Mouse (Mus musculus) left cerebral cortex, postnatal 36 days (tissue): ENCODE results near the gene Arnt2. TPM values are rescaled to one million over a fixed set of nuclear protein-coding genes. Genes with fewer than 3 reads are reported as not detected.

Experiments
- DNase-seq, 2 experiments: peaks; one replicate each; pipeline ENCODE4 v3.0.0; 2021 to 2022; ENCODE audit warnings: low spot score in 2 of 2, mixed read lengths in 1 of 2
- intact Hi-C: fragments of 180-260 bp; cut with DNase I; formaldehyde crosslinking; loops from one replicate; pipeline ENCODE4 v1.15.1; 2025
- total RNA-seq, 2 experiments: library from RNA; stranded (reverse); gene quantifications; 2 replicates each; pipeline ENCODE4 v1.2.3; 2021

The Arnt2 gene
- total RNA-seq, 2 experiments from 2014 or later: 224 to 265 TPM

GRCm38 (mm10) chr7:84315353-84316003 lies 94.5 kb downstream of the Arnt2 start:
- DNase-seq: no peak

GRCm38 (mm10) chr7:84314742-84315141 lies 95.2 kb downstream of the Arnt2 start:
- no peak for DNase-seq
- intact Hi-C loops: no loop called here

More at GRCm38 (mm10) chr7:84315353-84316003, 94.5 kb downstream of the Arnt2 start:
- intact Hi-C loops: no loop called here

GRCm38 (mm10) chr7:84311624-84312023 lies 98.4 kb downstream of the Arnt2 start:
- intact Hi-C loops: no loop called here
- DNase-seq: no peak

GRCm38 (mm10) chr7:84310909-84311311 lies 99.1 kb downstream of the Arnt2 start:
- intact Hi-C loops: no loop called here
- DNase-seq: no peak

- intact Hi-C loops: no loop called here
- no peak for DNase-seq
Observed at GRCm38 (mm10) chr7:84307329-84307925, 102.5 kb downstream of the Arnt2 start.

DNA sequence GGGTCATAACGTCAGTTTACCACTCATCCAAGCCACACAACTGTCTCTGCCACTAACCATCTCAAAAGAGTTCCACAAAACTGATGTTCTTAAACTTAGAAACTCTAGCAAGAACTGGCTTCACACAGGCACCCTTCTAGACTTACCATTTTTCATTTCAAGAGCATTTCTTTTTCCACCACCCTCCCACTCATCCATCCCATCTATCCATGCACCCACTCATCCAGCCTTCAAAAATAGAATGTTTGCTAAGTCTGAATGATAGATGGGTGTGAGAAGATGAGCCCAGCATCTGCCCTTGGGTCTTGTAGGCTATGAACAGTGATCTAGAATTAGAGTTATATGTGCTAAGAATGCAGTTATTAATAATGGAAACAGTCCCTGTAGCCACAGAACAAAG lies 109.7 kb downstream of the Arnt2 start:
- no peak for DNase-seq
- intact Hi-C loops: no loop called here

DNA sequence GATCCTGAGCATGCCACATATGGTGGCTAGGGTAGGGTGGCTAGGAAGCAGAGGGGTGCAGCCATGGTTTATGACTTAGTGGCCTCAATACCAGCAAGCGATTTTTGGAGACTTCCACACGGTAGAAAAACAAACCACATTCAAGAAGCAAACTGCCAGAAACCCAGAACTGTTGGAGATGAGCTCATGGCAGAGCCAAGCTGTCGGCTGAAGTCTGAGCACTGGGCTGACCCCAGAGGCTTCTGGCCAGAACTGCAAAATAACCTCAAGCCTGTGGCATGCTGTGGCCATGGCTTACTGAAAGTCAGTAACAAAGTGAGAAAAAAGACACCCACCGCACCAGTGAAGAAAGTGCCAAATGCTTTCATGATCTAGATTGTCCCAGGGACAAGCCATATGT lies 110.4 kb downstream of the Arnt2 start:
- DNase-seq: no peak
- intact Hi-C loops: no loop called here

DNA sequence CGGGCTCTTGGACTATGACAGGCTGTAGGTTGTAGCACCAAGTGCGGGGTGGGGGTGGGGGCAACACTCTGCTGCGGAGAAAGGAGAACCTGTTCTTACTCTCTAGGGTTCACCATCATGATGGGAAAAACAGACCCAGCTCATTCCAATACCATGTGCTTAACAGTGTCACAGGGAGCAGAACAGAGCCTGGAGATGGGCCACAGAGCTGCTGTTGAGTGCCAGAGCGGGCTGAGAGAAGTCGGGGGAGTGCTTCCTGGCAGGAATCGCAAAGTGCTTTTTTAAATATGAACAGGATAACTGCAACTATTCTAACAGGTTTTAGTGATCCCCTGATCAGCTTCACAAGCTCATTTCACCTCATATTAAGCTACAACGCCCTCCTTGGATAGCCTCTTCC lies 116.9 kb downstream of the Arnt2 start:
- intact Hi-C loops: loop anchor here (5.0 kb wide), 1 partner anchor 34 kb away; no protein-coding TSS in a partner anchor
- no peak for DNase-seq

- intact Hi-C loops: no loop called here
- DNase-seq: no peak
Observed at GRCm38 (mm10) chr7:84287226-84287587, 122.8 kb downstream of the Arnt2 start.

- no peak for DNase-seq
- intact Hi-C loops: no loop called here
Observed at GRCm38 (mm10) chr7:84286526-84287225, 123.3 kb downstream of the Arnt2 start.

DNA sequence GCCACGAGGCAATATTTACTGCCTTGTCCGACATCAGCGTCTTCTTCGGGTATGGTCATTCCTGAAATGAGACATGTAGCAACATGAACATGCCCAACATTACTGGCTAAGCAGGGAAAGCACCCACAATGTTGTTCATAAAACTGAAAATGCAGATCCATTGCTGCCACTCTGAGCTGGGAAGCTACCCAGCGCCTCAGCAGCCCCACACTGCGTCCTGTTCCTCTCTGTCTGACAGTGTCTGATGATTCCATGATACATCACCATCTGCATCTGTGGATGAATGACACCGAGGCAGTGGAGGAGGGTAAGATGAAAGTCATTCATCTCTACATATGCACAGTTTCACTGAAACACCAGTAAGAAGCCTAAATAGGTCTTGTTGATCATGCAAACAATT lies 124.2 kb downstream of the Arnt2 start:
- intact Hi-C loops: no loop called here

DNA sequence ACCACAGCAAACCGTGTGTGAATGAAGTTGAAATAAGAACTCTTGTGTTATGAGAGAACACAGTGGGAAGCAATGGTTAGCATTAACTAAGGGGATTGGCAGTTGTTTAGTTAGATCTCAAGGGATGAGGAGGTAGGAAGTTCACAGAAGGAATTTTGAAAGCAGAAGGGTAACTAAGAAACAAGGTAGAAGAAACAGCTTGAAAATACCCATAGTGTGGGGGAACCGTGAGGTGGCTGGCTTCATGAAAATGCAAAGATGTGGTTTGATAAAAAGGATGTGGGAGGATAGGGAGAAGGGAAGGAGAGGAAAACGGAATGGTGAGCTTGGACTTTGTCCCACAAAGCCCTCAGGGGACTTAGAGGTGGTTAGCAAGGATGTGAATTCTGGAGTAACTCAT lies 125.0 kb downstream of the Arnt2 start:
- intact Hi-C loops: loop anchor here (5.0 kb wide), 1 partner anchor 62 kb away; no protein-coding TSS in a partner anchor
- DNase-seq: no peak

More for the DNA sequence above, 124.2 kb downstream of the Arnt2 start:
- no peak for DNase-seq

DNA sequence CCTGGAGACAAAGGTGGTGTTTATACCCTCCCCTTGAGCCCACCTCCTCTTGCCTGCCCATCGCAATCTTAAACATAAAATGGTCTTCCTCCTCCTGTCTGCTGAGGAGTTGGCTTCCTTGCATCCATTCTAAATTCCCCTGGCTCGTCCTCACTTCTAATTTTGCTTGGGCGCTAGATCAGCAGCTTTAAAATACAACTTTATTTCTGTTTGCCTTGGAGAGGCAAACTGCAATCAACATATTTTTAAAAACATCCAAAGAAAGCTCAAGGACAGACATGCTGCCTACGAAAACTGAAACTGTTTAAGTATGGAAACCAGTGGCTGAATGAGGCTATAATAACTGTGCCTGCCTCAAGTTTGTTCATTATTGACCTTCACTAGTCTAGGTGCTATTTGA lies 127.7 kb downstream of the Arnt2 start:
- no peak for DNase-seq
- intact Hi-C loops: loop anchor here (5.0 kb wide), 1 partner anchor 65 kb away; no protein-coding TSS in a partner anchor

DNA sequence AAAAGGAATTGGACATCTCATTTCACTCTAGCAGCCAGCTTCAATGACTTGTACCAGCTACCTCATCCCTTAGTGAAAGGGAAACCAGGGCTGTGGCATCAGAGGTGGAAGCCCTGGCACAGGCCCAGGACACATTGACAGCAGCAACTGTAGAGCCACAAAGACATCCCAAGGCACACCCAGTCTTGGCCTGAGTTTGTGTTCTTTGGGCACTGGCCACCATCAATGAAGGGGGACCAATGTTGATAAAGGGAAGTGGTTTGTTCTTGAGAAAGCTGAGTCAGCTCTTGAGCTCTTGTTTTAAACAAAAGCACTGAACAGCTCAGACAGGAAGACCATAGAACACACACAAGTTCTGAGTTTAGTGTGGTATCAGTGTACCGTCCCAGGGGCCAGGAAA lies 130.7 kb downstream of the Arnt2 start:
- no peak for DNase-seq
- intact Hi-C loops: no loop called here

DNA sequence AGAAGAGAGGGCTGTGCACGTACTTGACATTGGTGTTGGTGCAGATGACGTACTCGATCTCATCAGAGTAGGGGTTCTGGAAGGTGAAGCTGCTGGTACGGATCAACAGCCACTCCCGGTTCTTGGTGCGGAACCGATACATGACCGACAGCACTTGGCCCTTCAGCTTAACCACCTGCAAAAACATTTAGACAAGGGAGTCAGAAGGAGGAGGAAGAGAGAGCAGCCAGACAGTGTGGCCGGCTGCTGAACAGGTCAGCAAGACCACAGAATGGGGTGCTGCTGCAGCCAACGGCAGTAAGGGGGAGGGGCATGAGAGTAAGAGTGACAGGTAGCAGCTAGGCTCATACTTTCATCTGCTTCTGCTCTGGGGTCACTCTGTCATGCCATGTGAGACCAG lies 134.7 kb downstream of the Arnt2 start:
- DNase-seq: no peak
- intact Hi-C loops: no loop called here

GRCm38 (mm10) chr7:84273930-84274329 lies 136.0 kb downstream of the Arnt2 start:
- intact Hi-C loops: loop anchor here (2.0 to 5.0 kb wide), 2 partner anchors 83 to 362 kb away; no protein-coding TSS in a partner anchor

DNA sequence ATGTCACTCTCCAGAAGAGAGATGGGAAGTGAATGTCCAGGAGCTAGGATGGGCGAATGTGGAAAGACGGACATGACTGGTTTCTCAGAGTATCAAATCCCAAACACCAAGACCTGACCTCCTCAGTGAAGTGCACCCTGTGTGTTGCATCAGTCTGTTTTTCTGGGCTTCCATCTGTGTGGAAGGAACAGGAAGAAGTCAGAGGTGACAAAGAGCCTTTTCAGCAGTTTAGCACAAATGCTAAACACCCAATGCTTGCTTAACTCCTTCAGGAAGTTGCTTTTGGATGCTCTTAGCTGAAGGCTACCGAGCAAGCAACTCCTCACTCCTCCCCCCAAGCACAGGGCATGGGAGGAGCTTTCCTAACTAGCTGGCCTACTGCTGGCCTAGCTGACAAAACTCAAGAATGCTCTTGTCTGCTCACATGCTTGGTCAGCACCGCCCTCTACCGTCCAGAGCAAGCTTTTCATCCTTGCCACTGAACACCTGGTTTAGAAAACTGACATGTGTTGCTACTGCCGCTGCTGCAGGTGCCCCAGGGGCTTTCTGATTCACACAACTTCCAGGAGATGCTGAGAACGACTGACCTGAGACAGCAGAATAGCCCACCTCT lies 137.7 kb downstream of the Arnt2 start:
- peak; percentile 55 to 61 for DNase-seq
- intact Hi-C loops: loop anchor here (1.0 to 5.0 kb wide), 3 partner anchors 84 to 360 kb away; no protein-coding TSS in a partner anchor

More at GRCm38 (mm10) chr7:84273930-84274329, 136.0 kb downstream of the Arnt2 start:
- DNase-seq: no peak

- no peak for DNase-seq
- intact Hi-C loops: loop anchor here (5.0 kb wide), 1 partner anchor 359 kb away; no protein-coding TSS in a partner anchor
Observed at GRCm38 (mm10) chr7:84271429-84271828, 138.5 kb downstream of the Arnt2 start.

DNA sequence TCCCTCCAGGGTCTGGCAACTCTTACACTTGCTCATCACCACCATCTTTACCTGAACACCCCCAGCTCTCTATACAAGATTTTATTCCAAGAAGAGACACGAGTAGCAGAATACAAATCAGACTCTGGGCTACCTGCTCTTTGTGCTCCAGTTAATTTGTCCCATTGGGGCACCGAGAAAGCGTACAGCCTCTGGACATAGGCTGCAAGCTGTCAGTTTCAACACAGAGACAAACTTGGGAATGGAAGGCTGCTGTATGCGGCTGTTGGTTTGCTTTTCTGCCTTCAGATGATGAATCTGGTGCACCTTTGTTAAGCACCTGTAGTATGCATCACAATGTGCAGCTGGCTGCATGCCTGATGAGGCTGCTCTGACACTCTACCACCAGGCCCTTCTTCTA lies 146.5 kb downstream of the Arnt2 start:
- no peak for DNase-seq
- intact Hi-C loops: no loop called here

DNA sequence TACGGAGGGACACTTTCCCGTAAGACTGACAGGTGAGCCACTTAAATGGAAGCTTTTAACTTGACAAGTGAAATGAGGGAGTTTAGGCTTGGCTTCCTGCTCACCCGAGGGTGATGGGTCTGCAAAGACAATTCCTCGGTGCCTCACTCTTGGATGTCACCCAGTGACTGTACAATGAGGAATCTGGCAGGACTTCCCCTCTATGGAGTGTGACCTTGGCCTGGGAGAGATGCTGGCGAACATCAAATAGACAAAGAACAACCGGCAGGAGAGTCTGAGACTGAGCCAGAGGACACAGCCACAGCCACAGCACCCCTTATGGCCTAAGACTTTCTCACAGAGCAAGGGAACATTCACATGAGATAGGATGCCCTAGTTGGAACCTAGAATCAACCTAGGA lies 148.6 kb downstream of the Arnt2 start:
- intact Hi-C loops: no loop called here
- DNase-seq: no peak
